Mouse (Mus musculus): ENCODE measurements around the gene Pnpo.

DNA sequence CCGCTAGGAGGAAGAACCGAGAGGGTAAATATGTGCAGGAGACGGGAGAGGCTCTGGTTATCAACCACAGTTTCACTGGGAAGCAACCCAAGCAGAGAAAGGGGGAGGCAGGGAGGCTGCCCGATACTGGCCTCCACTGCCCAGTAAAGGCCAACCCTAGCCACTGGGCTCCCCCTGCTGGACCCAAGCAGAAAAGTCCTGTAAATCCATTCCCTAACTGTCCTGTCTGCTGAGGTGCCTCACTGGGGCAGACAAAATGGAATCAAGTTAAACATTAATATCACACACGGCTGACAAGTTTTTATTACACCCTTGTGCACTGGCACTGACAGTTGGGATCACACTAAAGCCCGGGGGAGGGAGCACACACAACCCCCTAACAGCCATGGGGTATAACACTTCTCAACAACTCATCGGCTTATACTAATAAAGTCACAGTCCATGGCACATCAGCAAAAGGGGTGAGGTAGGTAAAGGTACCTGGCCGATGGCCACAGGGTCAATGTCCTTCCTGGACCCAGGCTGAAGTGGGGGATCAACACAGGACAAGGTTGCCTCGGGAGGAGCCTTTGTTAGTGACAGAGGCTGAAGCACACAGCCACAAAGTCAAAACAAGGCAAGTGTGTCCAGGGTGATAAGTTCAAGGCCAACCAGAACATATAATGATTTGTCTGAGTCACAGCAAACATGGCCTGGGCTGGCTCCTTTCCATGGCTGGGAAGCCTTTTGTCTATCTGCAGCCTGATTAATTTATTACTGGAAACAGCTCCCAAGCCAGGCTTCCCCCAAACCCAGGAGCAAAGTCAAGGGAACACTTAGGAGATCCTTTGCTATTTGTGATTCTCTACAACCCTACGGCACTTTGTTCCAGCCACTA lies 6.0 kb downstream of the Pnpo start:
- TF ChIP-seq POLR2A (IDR thresholded peaks at IDR 0.05; ENCODE audit: borderline replicate concordance, extremely low read depth, insufficient read depth, insufficient read length, poor library complexity, severe bottlenecking) (no peak), CTCF (IDR thresholded peaks at IDR 0.05; ENCODE audit: borderline replicate concordance, extremely low read depth, insufficient read depth, insufficient read length) (peak; percentile 64)
